Mouse (Mus musculus) spleen, embryonic (tissue): ENCODE data around the gene Adgrg1.

ENCODE experiments used
- CTCF ChIA-PET: fragments of 350-600 bp; sonication (Branson Sonifier 250); formaldehyde crosslinking; loops from one replicate; lab custom pipeline; 2022; lab: Charles Lee

Gene Adgrg1

DNA sequence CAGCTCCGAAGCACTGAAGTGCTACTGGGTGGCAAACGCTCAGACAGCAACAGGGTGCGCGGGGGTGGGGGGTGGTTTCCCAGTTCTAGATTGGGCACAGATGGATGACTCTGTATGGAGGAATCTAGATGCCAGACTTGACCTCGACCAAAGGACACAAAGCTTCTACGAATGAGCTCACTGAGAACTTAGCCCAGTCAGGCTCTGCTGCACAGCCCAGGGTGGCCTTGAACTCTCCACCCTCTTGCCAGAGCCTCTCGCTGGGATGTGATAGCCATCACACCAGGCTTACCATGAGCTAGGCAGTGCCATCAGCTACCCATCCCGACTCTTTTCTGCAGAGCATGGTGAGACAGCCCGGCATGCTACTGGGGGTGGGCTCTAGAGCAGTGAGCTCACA, 765 bp upstream of the Adgrg1 start:
- CTCF ChIA-PET, result no interaction called here

GRCm38 (mm10) chr8:94976651-94977417, 2.3 kb downstream of the Adgrg1 start:
- CTCF ChIA-PET, result no interaction called here

- CTCF ChIA-PET, result no interaction called here
Measured at GRCm38 (mm10) chr8:94978131-94978530, 3.6 kb downstream of the Adgrg1 start.

DNA sequence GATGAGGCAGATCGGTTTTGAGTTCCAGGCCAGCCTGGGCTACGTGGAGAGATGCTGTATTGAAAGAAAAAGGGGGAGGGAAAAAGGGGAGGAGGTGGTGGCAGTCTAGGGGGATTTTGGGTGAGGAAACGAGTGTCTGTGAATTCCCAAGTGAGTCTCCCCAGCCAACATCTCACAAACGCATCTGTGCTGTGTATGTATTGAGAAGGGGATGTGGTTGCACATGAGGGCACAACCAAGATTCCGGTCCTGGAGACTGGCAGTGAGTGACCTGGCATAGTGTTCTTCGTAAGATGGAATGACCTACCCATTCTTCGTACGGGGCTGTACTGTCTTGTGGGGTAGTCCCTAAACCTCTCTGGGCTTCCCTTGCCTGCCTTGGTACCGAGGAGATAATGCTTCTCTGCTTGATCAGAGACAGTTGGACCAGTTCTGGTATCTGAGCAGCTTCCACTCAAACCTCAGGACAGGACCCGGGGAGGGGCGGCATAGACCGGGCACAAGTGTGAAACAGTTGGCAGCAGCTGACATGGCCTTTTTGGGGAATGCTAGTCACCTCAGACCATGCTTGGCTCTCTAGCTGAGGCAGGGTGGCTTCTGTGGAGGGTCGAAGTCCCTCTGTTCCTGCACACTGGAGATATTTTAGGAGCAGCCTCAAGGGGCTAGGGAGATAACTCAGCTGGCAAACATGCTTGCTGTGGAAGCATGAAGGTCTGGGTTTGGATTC, 4.2 kb downstream of the Adgrg1 start:
- CTCF ChIA-PET, result no interaction called here

DNA sequence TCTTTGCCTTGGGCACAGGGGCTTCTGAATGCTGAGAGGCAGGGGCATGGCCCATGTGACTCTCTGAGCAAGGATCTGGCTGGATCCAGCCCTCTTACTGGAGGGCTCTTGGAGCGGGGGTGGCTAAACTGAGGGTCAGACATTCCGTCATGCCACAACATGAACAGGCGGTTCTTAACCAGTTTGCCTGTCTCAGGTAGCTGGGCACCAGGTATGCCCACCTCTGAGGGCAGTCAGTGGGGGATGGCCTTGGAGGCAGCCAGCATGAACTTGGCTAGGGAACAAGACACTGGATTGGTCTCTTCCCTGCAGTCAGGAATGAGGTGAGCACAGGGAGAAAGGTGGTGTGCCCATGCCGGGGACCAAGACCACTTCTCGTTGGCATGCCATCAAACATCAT, 5.6 kb downstream of the Adgrg1 start:
- CTCF ChIA-PET, result interaction anchor here (0.7 kb wide), 1 partner anchor 57 kb away, joined by 3 read pairs; the partner anchor contains the start of gene Adgrg5

GRCm38 (mm10) chr8:94980976-94981375, 6.4 kb downstream of the Adgrg1 start:
- CTCF ChIA-PET, result interaction anchor here (0.7 to 0.9 kb wide), 2 partner anchors 20 to 57 kb away, joined by 3 read pairs; partner anchors contain the start of gene Adgrg5

DNA sequence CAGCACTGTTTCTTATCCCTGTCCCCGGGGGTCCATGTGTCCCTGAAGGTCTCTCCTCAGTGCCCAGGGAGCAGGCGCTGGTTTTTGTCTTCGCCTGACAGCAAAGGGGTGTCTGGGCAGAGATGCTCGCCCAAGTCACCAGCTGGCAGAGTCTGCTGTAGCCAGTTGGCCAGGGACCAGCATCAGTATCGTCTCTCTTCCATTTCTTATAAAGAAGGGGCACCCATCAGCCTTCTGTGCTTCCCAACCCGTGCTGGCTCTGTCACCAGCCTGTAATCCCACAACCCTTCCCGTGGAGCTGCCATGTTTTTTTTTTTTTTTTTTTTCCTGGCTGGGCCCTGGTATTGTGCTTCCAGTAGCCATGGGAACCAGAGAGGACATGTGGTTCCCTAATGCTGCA, 7.3 kb downstream of the Adgrg1 start:
- CTCF ChIA-PET, result interaction anchor here (0.9 kb wide), 1 partner anchor 19 kb away, joined by 3 read pairs; no protein-coding TSS in a partner anchor

- CTCF ChIA-PET, result interaction anchor here (1.2 kb wide), 1 partner anchor 16 kb away, joined by 8 read pairs; no protein-coding TSS in a partner anchor
Measured at GRCm38 (mm10) chr8:94983146-94983545, 8.6 kb downstream of the Adgrg1 start.

DNA sequence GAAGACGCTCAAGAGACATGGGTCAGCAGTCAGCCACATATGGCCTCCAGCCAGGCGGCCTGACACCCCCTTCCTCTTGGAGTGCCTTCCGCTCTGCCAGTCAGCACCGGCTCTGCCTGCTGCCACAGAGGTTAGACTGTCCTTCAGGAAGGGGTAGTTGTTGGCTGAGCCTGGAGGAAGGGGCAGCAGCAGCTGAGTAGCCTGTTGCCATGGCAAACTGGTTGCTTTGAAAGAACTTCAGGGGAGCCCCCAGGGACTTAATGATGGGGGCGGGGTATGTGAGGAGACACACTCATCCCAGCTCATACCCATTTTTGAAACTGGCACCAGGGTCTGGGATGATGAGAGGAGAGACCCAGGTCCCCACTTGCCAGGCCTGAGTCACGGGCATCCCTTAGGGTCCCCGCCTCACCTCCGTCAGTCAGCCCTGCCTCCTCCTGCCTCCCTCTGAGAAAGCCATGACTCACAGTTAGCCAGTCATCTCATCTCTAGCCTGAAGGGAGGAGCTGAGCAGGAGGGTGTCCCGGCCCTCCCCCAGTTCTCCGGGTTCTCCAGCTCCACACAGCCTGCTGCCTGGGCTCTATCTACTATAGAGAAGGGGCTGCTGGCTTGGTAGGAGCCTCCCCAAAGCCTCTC, 9.4 kb downstream of the Adgrg1 start:
- CTCF ChIA-PET, result no interaction called here

- CTCF ChIA-PET, result no interaction called here
Measured at GRCm38 (mm10) chr8:94985023-94985422, 10.5 kb downstream of the Adgrg1 start.

- CTCF ChIA-PET, result interaction anchor here (0.6 kb wide), 2 partner anchors 13 to 119 kb away, joined by 3 to 9 read pairs; no protein-coding TSS in a partner anchor
Measured at GRCm38 (mm10) chr8:94986676-94987075, 12.1 kb downstream of the Adgrg1 start.

- CTCF ChIA-PET, result interaction anchor here (0.6 kb wide), 1 partner anchor 14 kb away, joined by 4 read pairs; no protein-coding TSS in a partner anchor
Measured at GRCm38 (mm10) chr8:94987553-94987952, 13.0 kb downstream of the Adgrg1 start.

- CTCF ChIA-PET, result no interaction called here
Measured at GRCm38 (mm10) chr8:94988619-94989018, 14.1 kb downstream of the Adgrg1 start.

DNA sequence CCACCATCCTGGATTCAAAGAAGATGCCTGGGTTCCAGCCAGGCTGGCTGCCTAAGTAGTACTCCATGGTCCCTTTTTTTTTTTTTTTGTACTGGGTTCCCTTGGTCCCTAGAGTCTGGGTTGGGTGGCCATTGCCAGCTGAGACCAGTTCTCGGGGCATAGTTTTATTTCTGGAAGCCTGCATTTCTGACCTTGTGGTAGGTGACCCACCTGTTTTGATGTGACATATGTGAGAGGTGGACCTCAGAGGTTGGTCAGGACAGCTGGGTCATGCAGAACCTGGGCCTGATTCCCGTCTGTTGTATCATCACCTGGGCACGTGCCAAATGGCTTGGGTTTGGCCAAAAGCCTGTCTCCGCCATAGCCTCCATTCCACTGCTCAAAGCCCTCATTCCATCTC, 15.2 kb downstream of the Adgrg1 start:
- CTCF ChIA-PET, result no interaction called here

- CTCF ChIA-PET, result interaction anchor here (0.9 kb wide), 1 partner anchor 10 kb away, joined by 3 read pairs; no protein-coding TSS in a partner anchor
Measured at GRCm38 (mm10) chr8:94990598-94991453, 16.3 kb downstream of the Adgrg1 start.

GRCm38 (mm10) chr8:94991454-94991994, 17.0 kb downstream of the Adgrg1 start:
- CTCF ChIA-PET, result interaction anchor here (0.9 kb wide), 1 partner anchor 10 kb away, joined by 3 read pairs; no protein-coding TSS in a partner anchor

DNA sequence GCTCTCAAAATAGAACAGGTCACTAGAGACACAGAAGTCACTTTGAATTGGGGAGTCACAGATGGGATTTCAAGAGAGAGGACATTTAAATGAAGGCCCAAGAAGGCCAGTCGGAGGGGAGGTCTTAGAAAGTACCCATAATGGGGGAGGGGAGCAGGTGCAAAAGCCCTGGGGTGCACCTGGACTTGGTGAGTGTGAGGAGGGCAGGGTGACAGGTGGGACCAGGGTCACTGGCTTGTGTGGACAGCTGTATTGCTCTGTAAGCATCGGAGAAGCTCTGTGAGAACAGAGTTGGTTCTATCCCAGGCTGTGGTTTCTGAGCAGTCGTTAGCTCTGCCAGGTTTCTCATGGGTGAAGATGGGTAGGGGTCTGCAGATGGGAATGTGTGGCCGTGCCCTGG, 17.5 kb downstream of the Adgrg1 start:
- CTCF ChIA-PET, result no interaction called here

DNA sequence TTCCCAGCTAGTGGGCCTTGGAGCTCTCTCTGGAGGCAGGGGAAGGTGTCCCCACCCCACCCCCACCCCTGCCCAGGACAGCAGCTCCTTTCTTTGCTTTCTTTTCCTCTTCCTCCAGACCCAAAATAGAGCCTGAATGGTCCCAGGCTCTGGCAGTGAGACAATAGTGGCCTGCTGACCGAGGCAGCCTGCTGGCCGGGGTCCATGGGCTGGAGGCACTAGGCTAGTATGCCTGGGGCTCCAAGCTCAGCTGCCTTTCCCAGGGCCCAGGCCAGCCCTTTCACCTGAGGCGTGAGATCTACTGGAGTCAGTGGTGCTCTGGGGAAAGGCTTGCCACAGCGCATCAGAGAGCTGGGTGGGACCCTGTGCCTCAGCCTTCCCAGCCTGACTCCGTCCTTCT, 18.0 kb downstream of the Adgrg1 start:
- CTCF ChIA-PET, result no interaction called here

GRCm38 (mm10) chr8:94992996-94993724, 18.6 kb downstream of the Adgrg1 start:
- CTCF ChIA-PET, result no interaction called here

DNA sequence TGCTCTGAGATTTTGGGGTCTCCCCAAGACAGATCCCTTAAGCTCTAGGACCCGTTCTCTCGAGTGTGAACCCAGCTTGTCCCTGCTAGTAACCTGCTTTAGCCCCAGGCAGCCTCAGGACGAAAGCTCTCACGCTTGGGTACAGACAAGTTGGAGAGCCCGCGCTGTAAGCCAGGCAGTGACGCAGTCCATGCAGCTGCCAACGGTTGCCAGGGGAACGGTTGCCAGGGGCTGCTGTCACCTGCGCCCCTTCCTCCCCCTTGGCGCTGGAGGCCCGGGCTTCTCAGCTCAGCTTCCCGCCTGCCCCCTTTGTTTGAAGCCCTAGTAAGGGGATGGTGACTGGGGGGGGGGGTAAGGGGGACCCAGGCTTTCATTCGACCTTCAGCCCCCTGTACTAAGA, 19.5 kb downstream of the Adgrg1 start:
- CTCF ChIA-PET, result interaction anchor here (0.6 kb wide), 1 partner anchor 14 kb away, joined by 7 read pairs; no protein-coding TSS in a partner anchor
